Mouse (Mus musculus): ENCODE data around the gene Akt3. TPM values are rescaled to one million over a fixed set of nuclear protein-coding genes. Genes with fewer than 3 reads are reported as not detected.

The Akt3 gene
- polyA plus RNA-seq, 2 experiments = 7.2 to 14.5 TPM

GRCm38 (mm10) chr1:176992517-176992916 is 265.5 kb downstream of the Akt3 start:
- H3K4me3 ChIP-seq (replicated peaks; ENCODE audit: low read length) = no peak overlapping the region
- 83% methylated on average over 8 of the region's 8 CpGs for WGBS
- no peaks in the 10 kb centered on the region for H3K9me3 ChIP-seq (ENCODE audit: control insufficient read depth, low read length)
- no peak overlapping the region for H3K4me2 ChIP-seq (replicated peaks; ENCODE audit: low read depth, low read length, severe bottlenecking)
- ATAC-seq (ENCODE audit: low FRiP score, low read depth) = no peak
- H3K27me3 ChIP-seq (ENCODE audit: control insufficient read depth, insufficient read depth, low read length) = no peaks in the 10 kb centered on the region
- peaks cover 11% of the 10 kb centered on the region for H3K4me1 ChIP-seq (ENCODE audit: control insufficient read depth, insufficient read depth, low read length)
- no peak for DNase-seq (ENCODE audit: low spot score)
- no peak overlapping the region for H3K27ac ChIP-seq (replicated peaks; ENCODE audit: low read depth, low read length)
- no peaks in the 10 kb centered on the region for H3K36me3 ChIP-seq (ENCODE audit: control insufficient read depth, insufficient read depth, low read length)
- no peak overlapping the region for H3K9ac ChIP-seq (ENCODE audit: low read depth, low read length, severe bottlenecking)
- TF ChIP-seq POLR2A (IDR thresholded peaks at IDR 0.05; ENCODE audit: borderline replicate concordance, extremely low read depth, insufficient read depth, insufficient read length) = no peak

GRCm38 (mm10) chr1:176991473-176991872 is 266.5 kb downstream of the Akt3 start:
- peaks cover 7% of the 10 kb centered on the region for H3K4me1 ChIP-seq (ENCODE audit: control insufficient read depth, insufficient read depth, low read length)
- 94% methylated on average over 4 of the region's 4 CpGs for WGBS
- no peaks in the 10 kb centered on the region for H3K36me3 ChIP-seq (ENCODE audit: control insufficient read depth, insufficient read depth, low read length)
- H3K9ac ChIP-seq (ENCODE audit: low read depth, low read length, severe bottlenecking) = no peak overlapping the region
- no peaks in the 10 kb centered on the region for H3K9me3 ChIP-seq (ENCODE audit: control insufficient read depth, low read length)
- no peak for TF ChIP-seq POLR2A (IDR thresholded peaks at IDR 0.05; ENCODE audit: borderline replicate concordance, extremely low read depth, insufficient read depth, insufficient read length)
- no peak for ATAC-seq (ENCODE audit: low FRiP score, low read depth)
- no peak overlapping the region for H3K4me3 ChIP-seq (replicated peaks; ENCODE audit: low read length)
- no peak overlapping the region for H3K27ac ChIP-seq (replicated peaks; ENCODE audit: low read depth, low read length)
- H3K4me2 ChIP-seq (replicated peaks; ENCODE audit: low read depth, low read length, severe bottlenecking) = no peak overlapping the region
- DNase-seq (ENCODE audit: low spot score) = no peak
- H3K27me3 ChIP-seq (ENCODE audit: control insufficient read depth, insufficient read depth, low read length) = no peaks in the 10 kb centered on the region

GRCm38 (mm10) chr1:176986990-176987740 is 270.8 kb downstream of the Akt3 start:
- Histone ChIP-seq H3K9ac (ENCODE audit: low read depth, low read length, severe bottlenecking) (no peak overlapping the region), H3K4me2 (replicated peaks; ENCODE audit: low read depth, low read length, severe bottlenecking) (no peak overlapping the region), H3K9me3 (ENCODE audit: control insufficient read depth, low read length) (no peaks in the 10 kb centered on the region), H3K4me1 (ENCODE audit: control insufficient read depth, insufficient read depth, low read length) (0 out of 2 replicates have a peak, but pooled peaks cover 5% of the 10 kb centered on the region), H3K27me3 (ENCODE audit: control insufficient read depth, insufficient read depth, low read length) (no peaks in the 10 kb centered on the region), H3K36me3 (ENCODE audit: control insufficient read depth, insufficient read depth, low read length) (no peaks in the 10 kb centered on the region), H3K27ac (replicated peaks; ENCODE audit: low read depth, low read length) (no peak overlapping the region), H3K4me3 (replicated peaks; ENCODE audit: low read length) (no peak overlapping the region)
- DNase-seq (ENCODE audit: low spot score) (peak; percentile 35), ATAC-seq (ENCODE audit: low FRiP score, low read depth) (no peak)
- no peak for TF ChIP-seq POLR2A (IDR thresholded peaks at IDR 0.05; ENCODE audit: borderline replicate concordance, extremely low read depth, insufficient read depth, insufficient read length)
- WGBS = 71% methylated on average over 6 of the region's 6 CpGs

- no peak for TF ChIP-seq POLR2A (IDR thresholded peaks at IDR 0.05; ENCODE audit: borderline replicate concordance, extremely low read depth, insufficient read depth, insufficient read length)
- 0 out of 2 replicates have a peak, but pooled peaks cover 5% of the 10 kb centered on the region for H3K4me1 ChIP-seq (ENCODE audit: control insufficient read depth, insufficient read depth, low read length)
- no peaks in the 10 kb centered on the region for H3K27me3 ChIP-seq (ENCODE audit: control insufficient read depth, insufficient read depth, low read length)
- no peak overlapping the region for H3K4me2 ChIP-seq (replicated peaks; ENCODE audit: low read depth, low read length, severe bottlenecking)
- no peaks in the 10 kb centered on the region for H3K9me3 ChIP-seq (ENCODE audit: control insufficient read depth, low read length)
- no peak overlapping the region for H3K9ac ChIP-seq (ENCODE audit: low read depth, low read length, severe bottlenecking)
- WGBS = 72% methylated on average over 6 of the region's 6 CpGs
- DNase-seq (ENCODE audit: low spot score) (no peak), ATAC-seq (ENCODE audit: low FRiP score, low read depth) (no peak)
- no peak overlapping the region for H3K4me3 ChIP-seq (replicated peaks; ENCODE audit: low read length)
- no peak overlapping the region for H3K27ac ChIP-seq (replicated peaks; ENCODE audit: low read depth, low read length)
- no peaks in the 10 kb centered on the region for H3K36me3 ChIP-seq (ENCODE audit: control insufficient read depth, insufficient read depth, low read length)
Observed at GRCm38 (mm10) chr1:176986275-176986674, 271.7 kb downstream of the Akt3 start.

- no peaks in the 10 kb centered on the region for H3K27me3 ChIP-seq (ENCODE audit: control insufficient read depth, insufficient read depth, low read length)
- H3K4me2 ChIP-seq (replicated peaks; ENCODE audit: low read depth, low read length, severe bottlenecking) = no peak overlapping the region
- no peaks in the 10 kb centered on the region for H3K9me3 ChIP-seq (ENCODE audit: control insufficient read depth, low read length)
- H3K9ac ChIP-seq (ENCODE audit: low read depth, low read length, severe bottlenecking) = no peak overlapping the region
- ATAC-seq (ENCODE audit: low FRiP score, low read depth) = no peak
- H3K4me3 ChIP-seq (replicated peaks; ENCODE audit: low read length) = no peak overlapping the region
- 42% methylated on average over 6 of the region's 6 CpGs for WGBS
- DNase-seq (ENCODE audit: low spot score) = peak; percentile 26
- no peak overlapping the region for H3K27ac ChIP-seq (replicated peaks; ENCODE audit: low read depth, low read length)
- 0 out of 2 replicates have a peak, but pooled peaks cover 5% of the 10 kb centered on the region for H3K4me1 ChIP-seq (ENCODE audit: control insufficient read depth, insufficient read depth, low read length)
- no peak for TF ChIP-seq POLR2A (IDR thresholded peaks at IDR 0.05; ENCODE audit: borderline replicate concordance, extremely low read depth, insufficient read depth, insufficient read length)
- no peaks in the 10 kb centered on the region for H3K36me3 ChIP-seq (ENCODE audit: control insufficient read depth, insufficient read depth, low read length)
Observed at GRCm38 (mm10) chr1:176985691-176986090, 272.3 kb downstream of the Akt3 start.
